Mouse (Mus musculus) heart, embryonic 12.5 days (tissue): ENCODE data around the gene Arhgef28. TPM values are rescaled to one million over a fixed set of nuclear protein-coding genes. Genes with fewer than 3 reads are reported as not detected.

Source experiments
- ATAC-seq: fragments of 200-750 bp; cut with Nextera tagmentation; 2 replicates; pipeline ENCODE4 v1.8.0; 2017; ENCODE audit warnings: moderate TSS enrichment, moderate library complexity; ENCODE audit not compliant: insufficient number of reproducible peaks, low FRiP score
- H3K27ac ChIP-seq: fragments of 300-500 bp; sonication (generic); 2 replicates; pipeline ENCODE4 v1.5.1; 2016; ENCODE audit warnings: mild to moderate bottlenecking, moderate library complexity; ENCODE audit not compliant: poor library complexity, severe bottlenecking
- H3K27me3 ChIP-seq: fragments of 300-500 bp; sonication (generic); replicated peaks from 2 replicates; pipeline ENCODE4 v1.6.1; 2016; ENCODE audit warnings: mild to moderate bottlenecking, moderate library complexity
- H3K36me3 ChIP-seq: fragments of 300-500 bp; sonication (generic); 2 replicates; pipeline ENCODE4 v1.6.1; 2016; ENCODE audit warnings: mild to moderate bottlenecking, moderate library complexity
- H3K4me1 ChIP-seq: fragments of 300-500 bp; sonication (generic); replicated peaks from 2 replicates; pipeline ENCODE4 v1.6.1; 2016; ENCODE audit warnings: mild to moderate bottlenecking
- H3K4me2 ChIP-seq: fragments of 300-500 bp; sonication (generic); 2 replicates; pipeline ENCODE4 v1.6.1; 2016; ENCODE audit warnings: mild to moderate bottlenecking, moderate library complexity
- H3K4me3 ChIP-seq: fragments of 300-500 bp; sonication (generic); 2 replicates; pipeline ENCODE4 v1.5.1; 2016; ENCODE audit warnings: mild to moderate bottlenecking
- H3K9ac ChIP-seq: fragments of 300-500 bp; sonication (generic); 2 replicates; pipeline ENCODE4 v1.6.1; 2016; ENCODE audit warnings: mild to moderate bottlenecking, moderate library complexity
- H3K9me3 ChIP-seq: fragments of 300-500 bp; sonication (generic); replicated peaks from 2 replicates; pipeline ENCODE4 v1.6.1; 2016; ENCODE audit warnings: mild to moderate bottlenecking, moderate library complexity
- WGBS: fragments of 180-500 bp; shearing (Covaris S2); methylation state at CpG from one replicate; pipeline ENCODE4 v1.1.7; 2016; 5-methylcytosine and 5-hydroxymethylcytosine counted together
- polyA plus RNA-seq: library from polyadenylated mRNA; unstranded; fragments of >200 nt; fragmentation: Nextera tagmentation; extraction: Ambion mirVana; gene quantifications from 2 replicates; pipeline ENCODE4 v1.2.1, GENCODE M21; 2016

The Arhgef28 gene
- polyA plus RNA-seq, 1 experiment from 2014 or later: 13.4 TPM

DNA sequence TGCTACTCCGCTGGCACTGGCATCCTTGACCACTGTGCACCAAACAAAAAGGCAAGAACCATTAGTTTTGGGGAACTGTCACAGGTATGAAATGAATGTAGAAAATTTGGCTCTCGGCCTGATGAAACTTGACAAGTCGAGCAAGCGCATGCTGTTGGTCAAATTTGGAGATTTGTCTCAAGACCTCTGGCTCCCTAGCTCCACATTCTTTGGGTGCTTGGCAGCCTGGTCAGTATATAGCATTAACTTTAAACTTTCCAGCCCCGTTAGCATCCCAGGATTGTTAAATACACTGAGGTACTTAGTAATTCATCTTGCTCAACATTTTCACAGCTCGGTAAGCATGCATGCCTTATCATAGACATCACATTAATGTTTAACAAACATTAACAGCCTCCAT lies 330.2 kb downstream of the Arhgef28 start:
- H3K9me3 ChIP-seq: no peaks in the 10 kb centered on the region
- WGBS: 70% methylated on average over 6 of the region's 6 CpGs
- no peak overlapping the region for H3K9ac ChIP-seq
- no peak for ATAC-seq
- H3K4me3 ChIP-seq: no peak overlapping the region
- no peak overlapping the region for H3K4me2 ChIP-seq
- no peaks in the 10 kb centered on the region for H3K27me3 ChIP-seq
- no peaks in the 10 kb centered on the region for H3K36me3 ChIP-seq
- H3K4me1 ChIP-seq: no peaks in the 10 kb centered on the region
- no peak overlapping the region for H3K27ac ChIP-seq

- Histone ChIP-seq H3K9me3 (no peaks in the 10 kb centered on the region), H3K4me2 (no peak overlapping the region), H3K36me3 (no peaks in the 10 kb centered on the region), H3K4me3 (no peak overlapping the region), H3K27me3 (no peaks in the 10 kb centered on the region), H3K9ac (no peak overlapping the region), H3K27ac (no peak overlapping the region), H3K4me1 (peaks cover 6% of the 10 kb centered on the region; the same call in 1 of the 2 replicates)
- 88% methylated on average over 12 of the region's 12 CpGs for WGBS
- no peak for ATAC-seq
Observed at GRCm38 (mm10) chr13:97869428-97869827, 336.8 kb downstream of the Arhgef28 start.

DNA sequence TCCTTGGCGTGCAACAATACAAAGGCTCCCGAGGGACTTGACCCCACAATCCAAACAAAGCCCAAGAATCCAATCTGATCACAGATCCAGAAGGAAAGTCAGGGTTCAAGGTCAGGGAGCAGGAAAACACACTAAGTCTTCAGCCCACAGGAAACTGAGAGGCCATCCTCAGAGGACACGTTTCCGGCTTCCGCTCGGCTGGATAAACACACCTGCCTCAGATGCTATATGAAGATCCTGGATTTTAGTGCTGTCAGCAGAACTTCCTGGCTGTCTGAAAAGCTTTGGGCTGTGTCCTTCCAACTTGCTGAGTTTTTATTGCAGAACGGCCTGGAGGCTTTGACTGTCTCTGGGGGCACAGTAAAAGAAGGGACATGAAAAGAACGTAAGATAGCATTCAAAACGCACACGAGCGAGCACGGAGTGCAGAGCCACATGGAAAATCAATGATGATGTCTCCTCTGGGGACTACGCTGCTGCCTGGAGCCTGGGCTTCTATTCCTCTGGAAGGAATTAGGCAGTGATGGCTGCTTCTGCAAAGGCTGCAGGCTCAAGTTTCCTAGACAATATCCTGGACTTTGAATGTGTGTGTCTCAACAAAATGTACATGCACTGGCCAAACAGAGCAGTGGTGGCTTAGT lies 338.8 kb downstream of the Arhgef28 start:
- Histone ChIP-seq H3K4me1 (peaks cover 6% of the 10 kb centered on the region; the same call in 1 of the 2 replicates), H3K9ac (no peak overlapping the region), H3K36me3 (no peaks in the 10 kb centered on the region), H3K27ac (no peak overlapping the region; the same call in 1 of the 2 replicates), H3K27me3 (no peaks in the 10 kb centered on the region), H3K4me3 (no peak overlapping the region), H3K4me2 (no peak overlapping the region), H3K9me3 (no peaks in the 10 kb centered on the region)
- 58% methylated on average over 13 of the region's 13 CpGs for WGBS
- no peak for ATAC-seq

DNA sequence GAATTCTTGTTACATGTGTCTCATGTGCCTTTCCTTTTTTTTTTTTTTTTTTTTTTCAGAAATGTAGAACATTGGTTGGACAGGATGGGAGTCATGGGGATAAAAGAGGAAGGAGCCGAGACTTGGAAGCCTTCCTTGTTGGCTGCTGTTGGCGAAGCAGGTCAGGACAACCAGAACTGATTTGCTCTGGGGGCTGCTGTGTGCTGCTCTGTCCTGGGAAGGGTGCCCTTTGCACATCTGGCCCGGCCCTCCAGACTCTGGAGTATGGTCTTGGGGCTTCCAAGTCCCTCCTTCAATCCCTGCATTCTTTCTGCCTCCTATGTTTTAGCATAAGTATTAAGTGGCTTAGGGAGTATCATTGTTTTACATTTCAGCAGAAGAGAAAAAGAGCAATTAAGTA lies 347.2 kb downstream of the Arhgef28 start:
- WGBS: 79% methylated on average over 3 of the region's 3 CpGs
- Histone ChIP-seq H3K36me3 (no peaks in the 10 kb centered on the region), H3K4me3 (no peak overlapping the region), H3K27ac (no peak overlapping the region), H3K27me3 (no peaks in the 10 kb centered on the region), H3K9me3 (no peaks in the 10 kb centered on the region), H3K4me2 (no peak overlapping the region), H3K4me1 (peaks cover 13% of the 10 kb centered on the region), H3K9ac (no peak overlapping the region)
- ATAC-seq: no peak

DNA sequence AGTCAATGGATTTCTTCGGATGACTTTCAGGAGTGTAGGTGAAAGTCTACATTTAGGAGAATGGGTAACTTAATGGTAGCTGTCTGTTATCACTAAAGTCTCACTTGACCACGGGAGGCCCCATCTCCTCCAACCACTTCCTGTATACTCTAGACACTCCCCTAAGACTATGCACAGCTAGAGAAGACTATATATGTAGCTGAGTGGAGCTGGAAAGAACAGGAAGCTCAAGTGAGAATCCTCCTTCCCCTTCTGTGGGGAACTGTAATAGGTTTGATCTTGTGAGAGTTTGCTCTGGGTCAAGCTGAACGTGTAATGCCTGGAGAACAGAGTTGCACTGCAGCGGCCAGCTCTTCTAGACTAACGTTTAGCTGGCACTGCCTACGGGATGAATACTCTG lies 348.4 kb downstream of the Arhgef28 start:
- H3K27ac ChIP-seq: no peak overlapping the region
- peaks cover 21% of the 10 kb centered on the region for H3K4me1 ChIP-seq
- no peaks in the 10 kb centered on the region for H3K27me3 ChIP-seq
- no peak overlapping the region for H3K4me3 ChIP-seq
- H3K9me3 ChIP-seq: no peaks in the 10 kb centered on the region
- ATAC-seq: no peak
- no peak overlapping the region for H3K4me2 ChIP-seq
- H3K9ac ChIP-seq: no peak overlapping the region
- 63% methylated on average over 6 of the region's 6 CpGs for WGBS
- H3K36me3 ChIP-seq: no peaks in the 10 kb centered on the region

DNA sequence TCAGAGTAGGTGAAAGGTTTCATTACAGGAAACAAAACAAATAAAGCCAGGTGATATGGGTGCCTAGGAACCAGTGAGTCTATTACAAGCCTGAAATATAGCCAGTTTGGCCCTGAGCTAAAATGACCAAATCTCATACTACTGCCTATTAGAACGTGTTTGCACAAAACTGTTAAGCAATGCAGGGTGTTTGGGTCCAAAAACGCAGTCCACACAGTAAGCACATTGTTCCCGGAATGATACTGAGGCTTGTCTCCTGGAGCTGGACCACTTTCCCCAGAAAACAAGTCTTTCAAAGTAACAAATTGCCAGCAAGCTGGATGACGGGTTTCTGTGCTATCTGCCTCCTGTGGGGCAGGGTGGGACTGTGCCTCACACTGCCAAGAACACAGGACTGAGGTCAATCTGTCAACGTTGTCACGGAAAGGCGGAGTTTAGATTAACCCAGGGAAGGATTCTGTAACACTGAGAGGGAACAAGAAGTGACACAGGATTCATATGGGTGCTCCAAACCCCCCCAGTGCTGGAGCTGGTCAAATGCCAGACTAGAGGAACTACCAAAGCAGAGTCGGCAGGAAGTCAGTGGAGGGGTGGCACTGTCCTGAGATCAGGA lies 352.8 kb downstream of the Arhgef28 start:
- Histone ChIP-seq H3K4me1 (peaks cover 21% of the 10 kb centered on the region), H3K36me3 (no peaks in the 10 kb centered on the region), H3K4me3 (no peak overlapping the region), H3K9me3 (no peaks in the 10 kb centered on the region), H3K27ac (no peak overlapping the region), H3K27me3 (no peaks in the 10 kb centered on the region), H3K4me2 (no peak overlapping the region), H3K9ac (no peak overlapping the region)
- no peak; the same call in 1 of the 2 replicates for ATAC-seq
- WGBS: 29% methylated on average over 8 of the region's 8 CpGs

Other genes starting within 250 kb of the Arhgef28 start
- gene Utp15, start 56.6 kb upstream of the Arhgef28 start, polyA plus RNA-seq: 19.2 and 19.7 TPM in 2 replicates
- gene Ankra2, start 56.6 kb upstream of the Arhgef28 start, polyA plus RNA-seq: 16.1 and 18.5 TPM in 2 replicates
- not detected in 2 replicates for gene Gm21976, start 73.4 kb upstream of the Arhgef28 start, polyA plus RNA-seq
- 474 and 476 TPM in 2 replicates for gene Btf3, start 110.6 kb upstream of the Arhgef28 start, polyA plus RNA-seq
- gene Foxd1, start 147.8 kb upstream of the Arhgef28 start, polyA plus RNA-seq: 0.03 and 0.06 TPM in 2 replicates